Mouse (Mus musculus) embryonic fibroblast, embryonic 13.5 days (primary cell): ENCODE measurements at regions not wholly inside any gene's neighbourhood (a gene's known extent, or its start where the extent isn't known, plus 50 kb on each side); places are given as distances from the start of the nearest gene placed in this dataset.

Experiments
- CTCF ChIP-seq: IDR thresholded peaks from 2 replicates; pipeline ENCODE4 v1.5.1; 2011; ENCODE audit warnings: mild to moderate bottlenecking, control low read depth, low read length, moderate library complexity, borderline replicate concordance; ENCODE audit not compliant: insufficient read depth
- POLR2A ChIP-seq: IDR thresholded peaks from 2 replicates; pipeline ENCODE4 v1.6.1; 2011; ENCODE audit warnings: low read depth, mild to moderate bottlenecking, control low read depth, low read length, moderate library complexity

GRCm38 (mm10) chr9:63074803-63075202 lies 74.0 kb downstream of the Skor1 start:
- no peak for TF ChIP-seq CTCF
- no peak for TF ChIP-seq POLR2A
